Mouse (Mus musculus): Measurements from ENCODE around the gene Smim24. TPM values are rescaled to one million over a fixed set of nuclear protein-coding genes. Genes with fewer than 3 reads are reported as not detected.

The Smim24 gene
- polyA plus RNA-seq, 1 experiment from 2014 or later = 0.84 TPM

DNA sequence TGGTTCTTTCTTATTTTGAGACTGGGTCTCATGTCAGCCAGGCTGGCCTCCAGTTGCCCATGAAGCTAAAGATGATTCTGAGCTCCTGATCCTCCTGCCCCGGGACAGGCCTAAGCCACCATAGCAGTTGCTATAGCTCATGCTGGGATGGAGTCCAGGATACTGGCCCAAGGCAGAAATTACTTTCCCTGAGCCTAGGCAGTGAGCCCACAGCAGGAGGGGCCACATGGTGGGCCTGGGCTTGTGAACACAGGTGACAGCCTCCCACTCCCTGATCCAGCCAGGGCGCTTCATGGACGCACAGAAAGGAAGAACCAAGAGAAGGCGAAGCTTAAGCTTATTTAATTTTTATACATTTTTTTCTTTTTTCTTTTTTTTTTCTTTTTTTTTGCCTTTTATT lies 3.0 kb downstream of the Smim24 start:
- peaks cover under 1% of the 10 kb centered on the region; the same call in 1 of the 2 replicates for H3K4me1 ChIP-seq (replicated peaks; ENCODE audit: control insufficient read depth, insufficient read depth, low read length)
- H3K36me3 ChIP-seq (replicated peaks; ENCODE audit: control insufficient read depth, insufficient read depth) = peaks cover 35% of the 10 kb centered on the region
- H3K9ac ChIP-seq = no peak overlapping the region
- H3K4me2 ChIP-seq (replicated peaks) = no peak overlapping the region
- no peaks in the 10 kb centered on the region for H3K9me3 ChIP-seq (ENCODE audit: control insufficient read depth, low read length)
- DNase-seq (ENCODE audit: low spot score) = no peak
- no peaks in the 10 kb centered on the region for H3K27me3 ChIP-seq (ENCODE audit: control insufficient read depth, insufficient read depth, low read length)
- H3K4me3 ChIP-seq (replicated peaks; ENCODE audit: low read length) = no peak overlapping the region
- no peak for ATAC-seq (ENCODE audit: low FRiP score)
- 67% methylated on average over 4 of the region's 4 CpGs for WGBS
- no peak overlapping the region for H3K27ac ChIP-seq

DNA sequence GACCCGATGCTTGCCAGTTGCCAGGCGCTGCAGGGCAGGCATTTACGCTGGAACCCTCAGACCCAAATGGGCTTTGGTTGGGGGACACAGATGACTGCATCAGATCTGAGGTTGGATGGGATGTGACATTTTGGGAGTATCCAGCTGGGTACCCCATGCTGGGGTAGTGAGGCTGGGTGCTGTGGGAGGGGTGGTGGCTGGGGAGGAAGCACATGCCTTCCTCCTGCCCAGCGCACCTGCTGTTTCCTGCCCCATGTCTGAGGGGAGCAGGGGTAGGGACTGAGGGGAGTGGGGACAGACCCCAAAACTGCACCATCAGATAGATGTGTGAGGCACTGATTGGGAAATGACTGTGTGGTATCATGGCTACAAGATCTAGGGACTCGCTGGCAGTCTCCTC lies 3.9 kb downstream of the Smim24 start:
- Histone ChIP-seq H3K4me3 (replicated peaks; ENCODE audit: low read length) (no peak overlapping the region), H3K4me2 (replicated peaks) (no peak overlapping the region), H3K4me1 (replicated peaks; ENCODE audit: control insufficient read depth, insufficient read depth, low read length) (peaks cover 10% of the 10 kb centered on the region), H3K9me3 (ENCODE audit: control insufficient read depth, low read length) (no peaks in the 10 kb centered on the region), H3K36me3 (replicated peaks; ENCODE audit: control insufficient read depth, insufficient read depth) (peaks cover 35% of the 10 kb centered on the region), H3K27me3 (ENCODE audit: control insufficient read depth, insufficient read depth, low read length) (no peaks in the 10 kb centered on the region), H3K9ac (no peak overlapping the region), H3K27ac (no peak overlapping the region)
- no peak for ATAC-seq (ENCODE audit: low FRiP score)
- WGBS = 38% methylated on average over 5 of the region's 5 CpGs
- no peak for DNase-seq (ENCODE audit: low spot score)

- no peak for DNase-seq (ENCODE audit: low spot score)
- Histone ChIP-seq H3K27ac (no peak overlapping the region), H3K27me3 (ENCODE audit: control insufficient read depth, insufficient read depth, low read length) (no peaks in the 10 kb centered on the region), H3K4me1 (replicated peaks; ENCODE audit: control insufficient read depth, insufficient read depth, low read length) (peaks cover 29% of the 10 kb centered on the region), H3K4me3 (replicated peaks; ENCODE audit: low read length) (no peak overlapping the region), H3K9ac (no peak overlapping the region), H3K36me3 (replicated peaks; ENCODE audit: control insufficient read depth, insufficient read depth) (peaks cover 51% of the 10 kb centered on the region), H3K9me3 (ENCODE audit: control insufficient read depth, low read length) (no peaks in the 10 kb centered on the region), H3K4me2 (replicated peaks) (0 out of 2 replicates have a peak overlapping the region, but pooled peaks have one; percentile 27)
- ATAC-seq (ENCODE audit: low FRiP score) = no peak
- WGBS = 64% methylated on average over 5 of the region's 5 CpGs
Measured at GRCm38 (mm10) chr10:81399296-81399695, 6.4 kb downstream of the Smim24 start.

GRCm38 (mm10) chr10:81399798-81400308 lies 7.0 kb downstream of the Smim24 start:
- Histone ChIP-seq H3K27ac (no peak overlapping the region), H3K4me1 (replicated peaks; ENCODE audit: control insufficient read depth, insufficient read depth, low read length) (peaks cover 29% of the 10 kb centered on the region), H3K27me3 (ENCODE audit: control insufficient read depth, insufficient read depth, low read length) (no peaks in the 10 kb centered on the region), H3K36me3 (replicated peaks; ENCODE audit: control insufficient read depth, insufficient read depth) (peaks cover 57% of the 10 kb centered on the region), H3K4me2 (replicated peaks) (peak overlapping the region; percentile 27), H3K4me3 (replicated peaks; ENCODE audit: low read length) (no peak overlapping the region), H3K9ac (no peak overlapping the region), H3K9me3 (ENCODE audit: control insufficient read depth, low read length) (no peaks in the 10 kb centered on the region)
- DNase-seq (ENCODE audit: low spot score) (no peak), ATAC-seq (ENCODE audit: low FRiP score) (no peak)
- WGBS = 70% methylated on average over 18 of the region's 18 CpGs

GRCm38 (mm10) chr10:81400371-81401204 lies 7.7 kb downstream of the Smim24 start:
- H3K4me1 ChIP-seq (replicated peaks; ENCODE audit: control insufficient read depth, insufficient read depth, low read length) = peaks cover 29% of the 10 kb centered on the region
- ATAC-seq (ENCODE audit: low FRiP score) (no peak), DNase-seq (ENCODE audit: low spot score) (no peak)
- H3K27me3 ChIP-seq (ENCODE audit: control insufficient read depth, insufficient read depth, low read length) = no peaks in the 10 kb centered on the region
- H3K4me2 ChIP-seq (replicated peaks) = peak overlapping the region; percentile 27
- 0 out of 2 replicates have a peak overlapping the region, but pooled peaks have one; percentile 7 for H3K9ac ChIP-seq
- WGBS = 35% methylated on average over 22 of the region's 22 CpGs
- H3K27ac ChIP-seq = no peak overlapping the region
- H3K4me3 ChIP-seq (replicated peaks; ENCODE audit: low read length) = no peak overlapping the region
- H3K9me3 ChIP-seq (ENCODE audit: control insufficient read depth, low read length) = no peaks in the 10 kb centered on the region
- H3K36me3 ChIP-seq (replicated peaks; ENCODE audit: control insufficient read depth, insufficient read depth) = peaks cover 64% of the 10 kb centered on the region

GRCm38 (mm10) chr10:81401205-81401520 lies 8.3 kb downstream of the Smim24 start:
- Histone ChIP-seq H3K36me3 (replicated peaks; ENCODE audit: control insufficient read depth, insufficient read depth) (peaks cover 70% of the 10 kb centered on the region), H3K4me3 (replicated peaks; ENCODE audit: low read length) (no peak overlapping the region), H3K9ac (peak overlapping the region; percentile 16; the same call in 1 of the 2 replicates), H3K4me1 (replicated peaks; ENCODE audit: control insufficient read depth, insufficient read depth, low read length) (peaks cover 29% of the 10 kb centered on the region), H3K27ac (peak overlapping the region; percentile 74), H3K9me3 (ENCODE audit: control insufficient read depth, low read length) (no peaks in the 10 kb centered on the region), H3K27me3 (ENCODE audit: control insufficient read depth, insufficient read depth, low read length) (no peaks in the 10 kb centered on the region), H3K4me2 (replicated peaks) (peak overlapping the region; percentile 27; the same call in 1 of the 2 replicates)
- no peak for ATAC-seq (ENCODE audit: low FRiP score)
- peak; percentile 39 for DNase-seq (ENCODE audit: low spot score)
- 24% methylated on average over 10 of the region's 10 CpGs for WGBS

GRCm38 (mm10) chr10:81401521-81402226 lies 8.8 kb downstream of the Smim24 start:
- H3K27me3 ChIP-seq (ENCODE audit: control insufficient read depth, insufficient read depth, low read length) = no peaks in the 10 kb centered on the region
- peaks cover 32% of the 10 kb centered on the region for H3K4me1 ChIP-seq (replicated peaks; ENCODE audit: control insufficient read depth, insufficient read depth, low read length)
- H3K36me3 ChIP-seq (replicated peaks; ENCODE audit: control insufficient read depth, insufficient read depth) = peaks cover 75% of the 10 kb centered on the region
- WGBS = 6% methylated on average over 18 of the region's 18 CpGs
- H3K4me3 ChIP-seq (replicated peaks; ENCODE audit: low read length) = no peak overlapping the region
- H3K4me2 ChIP-seq (replicated peaks) = peak overlapping the region; percentile 27; the same call in 1 of the 2 replicates
- DNase-seq (ENCODE audit: low spot score) (peak; percentile 68), ATAC-seq (ENCODE audit: low FRiP score) (peak; percentile 67)
- H3K9me3 ChIP-seq (ENCODE audit: control insufficient read depth, low read length) = no peaks in the 10 kb centered on the region
- peak overlapping the region; percentile 16; the same call in 1 of the 2 replicates for H3K9ac ChIP-seq
- peak overlapping the region; percentile 74 for H3K27ac ChIP-seq

DNA sequence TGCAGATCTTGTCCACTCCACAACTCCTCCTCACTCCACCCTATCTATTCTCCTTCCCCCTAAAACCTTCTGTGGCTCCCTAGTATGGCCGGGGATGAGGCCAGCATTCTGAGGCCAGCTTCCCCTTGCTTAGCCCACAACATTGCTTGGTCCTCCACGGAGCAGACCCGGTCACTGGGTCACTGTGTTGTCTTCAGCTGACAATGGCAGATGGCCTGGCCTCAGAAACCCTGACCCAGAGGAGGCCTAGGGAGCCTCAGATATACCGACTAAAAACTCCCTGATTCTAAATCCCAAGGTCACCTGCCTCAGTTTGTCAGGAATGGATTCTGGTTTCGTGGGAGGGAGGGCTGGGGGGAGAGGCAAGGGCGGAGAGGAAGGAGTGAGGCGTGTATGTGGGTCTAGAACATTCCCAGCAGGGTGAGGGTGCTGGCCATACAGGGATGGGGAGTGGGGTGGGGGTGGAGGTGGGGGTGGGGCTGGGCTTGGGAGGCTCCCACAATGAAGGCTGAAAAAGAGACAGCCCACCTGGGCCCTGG lies 9.4 kb downstream of the Smim24 start:
- 9% methylated on average over 7 of the region's 7 CpGs for WGBS
- Histone ChIP-seq H3K9me3 (ENCODE audit: control insufficient read depth, low read length) (no peaks in the 10 kb centered on the region), H3K27me3 (ENCODE audit: control insufficient read depth, insufficient read depth, low read length) (0 out of 2 replicates have a peak, but pooled peaks cover 3% of the 10 kb centered on the region), H3K4me1 (replicated peaks; ENCODE audit: control insufficient read depth, insufficient read depth, low read length) (peaks cover 39% of the 10 kb centered on the region), H3K36me3 (replicated peaks; ENCODE audit: control insufficient read depth, insufficient read depth) (peaks cover 80% of the 10 kb centered on the region), H3K9ac (no peak overlapping the region), H3K4me2 (replicated peaks) (0 out of 2 replicates have a peak overlapping the region, but pooled peaks have one; percentile 15), H3K4me3 (replicated peaks; ENCODE audit: low read length) (no peak overlapping the region), H3K27ac (peak overlapping the region; percentile 74)
- no peak for DNase-seq (ENCODE audit: low spot score)
- ATAC-seq (ENCODE audit: low FRiP score) = peak; percentile 3; the same call in 1 of the 2 replicates

DNA sequence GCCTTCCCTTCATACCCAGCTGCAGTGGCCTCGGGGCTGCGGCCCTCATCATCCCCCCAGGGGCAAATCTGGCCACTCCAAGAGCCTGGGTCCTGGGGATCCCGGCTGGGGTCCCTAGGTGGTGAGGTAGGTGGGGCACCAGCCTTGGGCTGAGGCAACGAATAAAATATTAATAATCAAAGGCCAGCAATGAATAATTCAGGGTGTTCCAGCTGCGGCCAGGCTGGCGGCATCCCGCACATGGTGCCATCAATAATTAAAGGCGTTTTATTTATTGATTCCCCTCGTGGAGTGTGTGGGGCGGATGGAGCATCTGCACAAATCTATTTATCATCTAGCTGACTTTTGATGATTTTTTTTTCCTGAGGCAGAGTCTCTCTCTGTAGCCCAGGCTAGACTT lies 10.7 kb downstream of the Smim24 start:
- Histone ChIP-seq H3K36me3 (replicated peaks; ENCODE audit: control insufficient read depth, insufficient read depth) (peaks cover 85% of the 10 kb centered on the region), H3K9me3 (ENCODE audit: control insufficient read depth, low read length) (no peaks in the 10 kb centered on the region), H3K4me1 (replicated peaks; ENCODE audit: control insufficient read depth, insufficient read depth, low read length) (peaks cover 51% of the 10 kb centered on the region), H3K27ac (peak overlapping the region; percentile 74), H3K4me2 (replicated peaks) (no peak overlapping the region), H3K4me3 (replicated peaks; ENCODE audit: low read length) (no peak overlapping the region), H3K9ac (peak overlapping the region; percentile 31; the same call in 1 of the 2 replicates), H3K27me3 (ENCODE audit: control insufficient read depth, insufficient read depth, low read length) (0 out of 2 replicates have a peak, but pooled peaks cover 10% of the 10 kb centered on the region)
- DNase-seq (ENCODE audit: low spot score) (peak; percentile 47), ATAC-seq (ENCODE audit: low FRiP score) (no peak)
- 29% methylated on average over 10 of the region's 10 CpGs for whole genome bisulfite sequencing

Measured in hindbrain, embryonic 14.5 days (tissue).